Mouse (Mus musculus) splenic B cell, adult 2 months (primary cell): ENCODE measurements around the gene Ascc3.

ENCODE experiments used
- DNase-seq: peaks from one replicate; pipeline ENCODE4 v3.0.0-alpha.2; 2011; ENCODE audit warnings: low read depth, low spot score
- H3K27me3 ChIP-seq: 2 replicates; pipeline ENCODE4 v1.6.1; 2012; ENCODE audit warnings: mild to moderate bottlenecking, low read length, moderate library complexity, mixed read lengths; ENCODE audit not compliant: control insufficient read depth, poor library complexity, insufficient read depth, severe bottlenecking
- H3K36me3 ChIP-seq: 2 replicates; pipeline ENCODE4 v1.6.1; 2012; ENCODE audit warnings: mild to moderate bottlenecking, low read length, moderate library complexity, mixed read lengths; ENCODE audit not compliant: control insufficient read depth, poor library complexity, insufficient read depth, severe bottlenecking

Gene Ascc3

GRCm38 (mm10) chr10:50806166-50806565, 213.7 kb downstream of the Ascc3 start:
- no peak for DNase-seq
- Histone ChIP-seq H3K27me3 (no peaks in the 10 kb centered on the region), H3K36me3 (no peaks in the 10 kb centered on the region)

GRCm38 (mm10) chr10:50822363-50822762, 229.9 kb downstream of the Ascc3 start:
- H3K36me3 ChIP-seq, result 0 out of 2 replicates have a peak, but pooled peaks cover 2% of the 10 kb centered on the region
- no peaks in the 10 kb centered on the region for H3K27me3 ChIP-seq
- DNase-seq, result no peak

- DNase-seq, result no peak
- Histone ChIP-seq H3K27me3 (no peaks in the 10 kb centered on the region), H3K36me3 (0 out of 2 replicates have a peak, but pooled peaks cover 2% of the 10 kb centered on the region)
Measured at GRCm38 (mm10) chr10:50826829-50827228, 234.4 kb downstream of the Ascc3 start.

- DNase-seq, result no peak
- H3K27me3 ChIP-seq, result no peaks in the 10 kb centered on the region
- H3K36me3 ChIP-seq, result no peaks in the 10 kb centered on the region
Measured at GRCm38 (mm10) chr10:50834533-50834932, 242.1 kb downstream of the Ascc3 start.

GRCm38 (mm10) chr10:50843363-50843762, 250.9 kb downstream of the Ascc3 start:
- H3K36me3 ChIP-seq, result no peaks in the 10 kb centered on the region; the same call in 1 of the 2 replicates
- no peak for DNase-seq
- H3K27me3 ChIP-seq, result no peaks in the 10 kb centered on the region

- DNase-seq, result no peak
- H3K27me3 ChIP-seq, result no peaks in the 10 kb centered on the region
- no peaks in the 10 kb centered on the region for H3K36me3 ChIP-seq
Measured at GRCm38 (mm10) chr10:50868202-50868601, 275.7 kb downstream of the Ascc3 start.

GRCm38 (mm10) chr10:50876952-50877351, 284.5 kb downstream of the Ascc3 start:
- no peak for DNase-seq
- Histone ChIP-seq H3K27me3 (no peaks in the 10 kb centered on the region), H3K36me3 (no peaks in the 10 kb centered on the region)

- no peaks in the 10 kb centered on the region for H3K36me3 ChIP-seq
- H3K27me3 ChIP-seq, result no peaks in the 10 kb centered on the region
- peak; percentile 33 for DNase-seq
Measured at GRCm38 (mm10) chr10:50881476-50882069, 289.1 kb downstream of the Ascc3 start.

GRCm38 (mm10) chr10:50882366-50882765, 289.9 kb downstream of the Ascc3 start:
- no peak for DNase-seq
- H3K36me3 ChIP-seq, result no peaks in the 10 kb centered on the region
- no peaks in the 10 kb centered on the region for H3K27me3 ChIP-seq

- H3K27me3 ChIP-seq, result no peaks in the 10 kb centered on the region
- H3K36me3 ChIP-seq, result no peaks in the 10 kb centered on the region
- no peak for DNase-seq
Measured at GRCm38 (mm10) chr10:50886305-50886704, 293.8 kb downstream of the Ascc3 start.

GRCm38 (mm10) chr10:50890621-50891020, 298.2 kb downstream of the Ascc3 start:
- no peak for DNase-seq
- H3K36me3 ChIP-seq, result no peaks in the 10 kb centered on the region
- no peaks in the 10 kb centered on the region for H3K27me3 ChIP-seq

GRCm38 (mm10) chr10:50891876-50892711, 299.6 kb downstream of the Ascc3 start:
- H3K27me3 ChIP-seq, result peaks cover 2% of the 10 kb centered on the region; the same call in 1 of the 2 replicates
- H3K36me3 ChIP-seq, result no peaks in the 10 kb centered on the region
- no peak for DNase-seq

GRCm38 (mm10) chr10:50892751-50893320, 300.4 kb downstream of the Ascc3 start:
- Histone ChIP-seq H3K36me3 (no peaks in the 10 kb centered on the region), H3K27me3 (peaks cover 2% of the 10 kb centered on the region)
- DNase-seq, result no peak

GRCm38 (mm10) chr10:50893546-50893945, 301.1 kb downstream of the Ascc3 start:
- DNase-seq, result no peak
- H3K27me3 ChIP-seq, result peaks cover 2% of the 10 kb centered on the region
- no peaks in the 10 kb centered on the region for H3K36me3 ChIP-seq
